Mouse (Mus musculus) stomach, embryonic 16.5 days (tissue): ENCODE measurements at regions not wholly inside any gene's neighbourhood (a gene's known extent, or its start where the extent isn't known, plus 50 kb on each side); places are given as distances from the start of the nearest gene placed in this dataset.

Experiments
- ATAC-seq: fragments of 200-750 bp; cut with Nextera tagmentation; 2 replicates; pipeline ENCODE4 v1.8.0; 2017; ENCODE audit warnings: moderate number of reproducible peaks, moderate TSS enrichment; ENCODE audit not compliant: insufficient read depth, low FRiP score
- H3K27ac ChIP-seq: fragments of 300-500 bp; sonication (generic); 2 replicates; pipeline ENCODE4 v1.5.1; 2014; ENCODE audit warnings: low read length
- H3K27me3 ChIP-seq: fragments of 300-500 bp; sonication (generic); 2 replicates; pipeline ENCODE4 v1.6.1; 2014; ENCODE audit warnings: low read length, control low read depth, mixed read lengths; ENCODE audit not compliant: control insufficient read depth, insufficient read depth
- H3K36me3 ChIP-seq: fragments of 300-500 bp; sonication (generic); 2 replicates; pipeline ENCODE4 v1.6.1; 2014; ENCODE audit warnings: low read length; ENCODE audit not compliant: control insufficient read depth, insufficient read depth
- H3K4me1 ChIP-seq: fragments of 300-500 bp; sonication (generic); 2 replicates; pipeline ENCODE4 v1.6.1; 2014; ENCODE audit warnings: low read length, control low read depth, mixed read lengths; ENCODE audit not compliant: control insufficient read depth, insufficient read depth
- H3K4me2 ChIP-seq: fragments of 300-500 bp; sonication (generic); 2 replicates; pipeline ENCODE4 v1.6.1; 2014; ENCODE audit warnings: low read depth, low read length, mixed read lengths
- H3K4me3 ChIP-seq: fragments of 300-500 bp; sonication (generic); replicated peaks from 2 replicates; pipeline ENCODE4 v1.5.1; 2014; ENCODE audit warnings: mild to moderate bottlenecking, low read length
- H3K9ac ChIP-seq: fragments of 300-500 bp; sonication (generic); 2 replicates; pipeline ENCODE4 v1.6.1; 2014; ENCODE audit warnings: low read length
- H3K9me3 ChIP-seq: fragments of 300-500 bp; sonication (generic); replicated peaks from 2 replicates; pipeline ENCODE4 v1.6.1; 2016; ENCODE audit warnings: low read length, control low read depth; ENCODE audit not compliant: control insufficient read depth
- WGBS: fragments of 180-500 bp; shearing (Covaris S2); extraction: QIAGEN DNeasy Blood & Tissue Kit; methylation state at CpG from one replicate; pipeline ENCODE4 v1.1.7; 2014; 5-methylcytosine and 5-hydroxymethylcytosine counted together

GRCm38 (mm10) chr4:84120330-84120729, 554.7 kb downstream of the Bnc2 start:
- WGBS, result 76% methylated on average over 7 of the region's 7 CpGs
- no peak for ATAC-seq
- H3K4me1 ChIP-seq, result peaks cover 6% of the 10 kb centered on the region; the same call in 1 of the 2 replicates
- H3K27ac ChIP-seq, result no peak overlapping the region
- H3K27me3 ChIP-seq, result no peaks in the 10 kb centered on the region
- H3K36me3 ChIP-seq, result no peaks in the 10 kb centered on the region
- no peak overlapping the region for H3K4me3 ChIP-seq
- H3K9me3 ChIP-seq, result no peaks in the 10 kb centered on the region
- H3K4me2 ChIP-seq, result no peak overlapping the region
- H3K9ac ChIP-seq, result no peak overlapping the region

- Histone ChIP-seq H3K4me1 (peaks cover 6% of the 10 kb centered on the region; the same call in 1 of the 2 replicates), H3K9ac (no peak overlapping the region), H3K9me3 (no peaks in the 10 kb centered on the region), H3K27ac (no peak overlapping the region), H3K36me3 (no peaks in the 10 kb centered on the region), H3K4me2 (no peak overlapping the region), H3K4me3 (no peak overlapping the region), H3K27me3 (no peaks in the 10 kb centered on the region)
- WGBS, result 76% methylated on average over 10 of the region's 10 CpGs
- no peak for ATAC-seq
Measured at GRCm38 (mm10) chr4:84121442-84121841, 553.6 kb downstream of the Bnc2 start.

GRCm38 (mm10) chr4:84126400-84126799, 548.7 kb downstream of the Bnc2 start:
- Histone ChIP-seq H3K4me2 (no peak overlapping the region), H3K9ac (no peak overlapping the region), H3K9me3 (no peaks in the 10 kb centered on the region), H3K27me3 (no peaks in the 10 kb centered on the region), H3K4me3 (no peak overlapping the region), H3K36me3 (no peaks in the 10 kb centered on the region), H3K4me1 (peaks cover 9% of the 10 kb centered on the region), H3K27ac (no peak overlapping the region)
- 30% methylated on average over 4 of the region's 4 CpGs for WGBS
- no peak for ATAC-seq

GRCm38 (mm10) chr4:84127380-84127779, 547.7 kb downstream of the Bnc2 start:
- Histone ChIP-seq H3K9ac (no peak overlapping the region), H3K9me3 (no peaks in the 10 kb centered on the region), H3K4me1 (peaks cover 9% of the 10 kb centered on the region), H3K27me3 (no peaks in the 10 kb centered on the region), H3K4me3 (no peak overlapping the region), H3K36me3 (no peaks in the 10 kb centered on the region), H3K27ac (no peak overlapping the region), H3K4me2 (no peak overlapping the region)
- WGBS, result 46% methylated on average over 2 of the region's 2 CpGs
- ATAC-seq, result no peak

GRCm38 (mm10) chr4:84130840-84131547, 544.1 kb downstream of the Bnc2 start:
- Histone ChIP-seq H3K9ac (no peak overlapping the region), H3K27me3 (no peaks in the 10 kb centered on the region), H3K4me2 (no peak overlapping the region), H3K36me3 (no peaks in the 10 kb centered on the region), H3K4me1 (peaks cover 4% of the 10 kb centered on the region; the same call in 1 of the 2 replicates), H3K4me3 (no peak overlapping the region), H3K27ac (no peak overlapping the region), H3K9me3 (no peaks in the 10 kb centered on the region)
- WGBS, result 63% methylated on average over 7 of the region's 7 CpGs
- no peak for ATAC-seq

- no peak overlapping the region for H3K4me2 ChIP-seq
- ATAC-seq, result no peak
- no peak overlapping the region for H3K27ac ChIP-seq
- no peak overlapping the region for H3K9ac ChIP-seq
- H3K9me3 ChIP-seq, result no peaks in the 10 kb centered on the region
- H3K4me3 ChIP-seq, result no peak overlapping the region
- no peaks in the 10 kb centered on the region for H3K36me3 ChIP-seq
- no peaks in the 10 kb centered on the region for H3K4me1 ChIP-seq
- no peaks in the 10 kb centered on the region for H3K27me3 ChIP-seq
- 78% methylated on average over 10 of the region's 10 CpGs for WGBS
Measured at GRCm38 (mm10) chr4:84135740-84136139, 539.3 kb downstream of the Bnc2 start.

GRCm38 (mm10) chr4:84137171-84137919, 537.7 kb downstream of the Bnc2 start:
- H3K27ac ChIP-seq, result no peak overlapping the region
- no peaks in the 10 kb centered on the region for H3K4me1 ChIP-seq
- no peak overlapping the region for H3K9ac ChIP-seq
- 58% methylated on average over 14 of the region's 14 CpGs for WGBS
- no peaks in the 10 kb centered on the region for H3K36me3 ChIP-seq
- no peaks in the 10 kb centered on the region for H3K9me3 ChIP-seq
- ATAC-seq, result no peak
- no peaks in the 10 kb centered on the region for H3K27me3 ChIP-seq
- no peak overlapping the region for H3K4me3 ChIP-seq
- no peak overlapping the region for H3K4me2 ChIP-seq

GRCm38 (mm10) chr4:84149149-84150050, 525.7 kb downstream of the Bnc2 start:
- no peaks in the 10 kb centered on the region for H3K9me3 ChIP-seq
- no peaks in the 10 kb centered on the region for H3K36me3 ChIP-seq
- no peaks in the 10 kb centered on the region for H3K27me3 ChIP-seq
- WGBS, result 51% methylated on average over 13 of the region's 13 CpGs
- no peak overlapping the region for H3K4me2 ChIP-seq
- no peak overlapping the region for H3K9ac ChIP-seq
- H3K4me1 ChIP-seq, result peaks cover 20% of the 10 kb centered on the region
- peak overlapping the region; percentile 51; the same call in 1 of the 2 replicates for H3K27ac ChIP-seq
- no peak overlapping the region for H3K4me3 ChIP-seq
- peak; percentile 69; the same call in 1 of the 2 replicates for ATAC-seq
